ENCODE assay signal across 9 mouse cellular contexts in the genomic region with DNA sequence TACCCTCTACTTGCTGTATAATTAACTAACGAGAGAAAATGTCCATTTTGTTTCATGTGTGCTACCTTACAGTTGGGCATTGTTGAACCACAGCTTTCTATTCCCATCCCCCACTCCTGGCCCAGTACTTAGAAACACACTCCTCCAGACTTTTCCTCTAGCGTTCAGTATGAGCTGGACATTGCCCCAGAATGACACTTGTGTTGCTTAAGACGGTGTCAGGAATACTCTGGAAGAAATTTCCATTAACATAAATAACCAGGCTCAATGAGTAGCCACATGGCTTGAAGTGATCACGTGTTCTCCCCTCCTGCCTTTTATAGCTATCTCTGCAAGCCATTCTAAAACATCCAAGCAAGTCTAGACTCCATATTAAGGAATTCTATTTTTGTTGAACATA. TPM values are rescaled to one million over a fixed set of nuclear protein-coding genes. Genes with fewer than 3 reads are reported as not detected.
DNase-seq lines count a peak whose midpoint lies in the region; ATAC-seq lines count a peak whose summit lies in the region.
"Had no signal": no experiment of that assay in that cellular context is flagged by ENCODE, and none has a peak within 500 bp of the region (broad histone marks: within the 10 kb centered on the region; RNA-seq: fewer than 3 reads in every experiment).

No protein-coding gene starts in this region.

- H3K4me2 ChIP-seq in heart, embryonic 13.5 days: no peak overlapping the region
- no peak overlapping the region for H3K4me2 ChIP-seq in forebrain, embryonic 12.5 days
- H3K4me2 ChIP-seq in limb, embryonic 13.5 days (replicated peaks): peak overlapping the region; percentile 35; the same call in 1 of the 2 replicates
- H3K4me2 ChIP-seq: hindbrain, embryonic 15.5 days had no signal

- DNase-seq in heart, adult 8-10 months (ENCODE audit: low spot score): no peak
- peak; percentile 65 for DNase-seq in 3T3-L1 (ENCODE audit: low read depth, low spot score)
- DNase-seq in frontal cortex, postnatal 36 days (ENCODE audit: low spot score in 2 of 2): no peak
- no peak for DNase-seq in layer of hippocampus, adult 11-12 months (ENCODE audit: low spot score)

- H3K27ac ChIP-seq in heart, embryonic 13.5 days (replicated peaks): peak overlapping the region; percentile 29; the same call in 1 of the 2 replicates
- H3K27ac ChIP-seq in forebrain, embryonic 12.5 days: peak overlapping the region; percentile 9; the same call in 1 of the 2 replicates
- H3K27ac ChIP-seq in limb, embryonic 13.5 days: no peak overlapping the region; the same call in 1 of the 2 replicates
- H3K27ac ChIP-seq: hindbrain, embryonic 15.5 days had no signal

- H3K9me3 ChIP-seq in heart, embryonic 13.5 days: no peaks in the 10 kb centered on the region
- H3K9me3 ChIP-seq in forebrain, embryonic 12.5 days: no peaks in the 10 kb centered on the region
- no peaks in the 10 kb centered on the region for H3K9me3 ChIP-seq in limb, embryonic 13.5 days
- H3K9me3 ChIP-seq: hindbrain, embryonic 15.5 days had no signal

- 50% methylated on average over 4 of the region's 4 CpGs for WGBS in heart, embryonic 13.5 days
- 33% methylated on average over 4 of the region's 4 CpGs for WGBS in forebrain, embryonic 12.5 days
- WGBS in limb, embryonic 13.5 days: 40% methylated on average over 4 of the region's 4 CpGs

- H3K9ac ChIP-seq in heart, embryonic 13.5 days: no peak overlapping the region
- H3K9ac ChIP-seq in forebrain, embryonic 12.5 days: no peak overlapping the region
- H3K9ac ChIP-seq in limb, embryonic 13.5 days: no peak overlapping the region
- H3K9ac ChIP-seq: hindbrain, embryonic 15.5 days had no signal

- no peaks in the 10 kb centered on the region for H3K36me3 ChIP-seq in heart, embryonic 13.5 days
- H3K36me3 ChIP-seq in forebrain, embryonic 12.5 days (replicated peaks): no peaks in the 10 kb centered on the region
- no peaks in the 10 kb centered on the region for H3K36me3 ChIP-seq in limb, embryonic 13.5 days
- H3K36me3 ChIP-seq: hindbrain, embryonic 15.5 days had no signal

- H3K4me3 ChIP-seq in heart, embryonic 13.5 days: no peak overlapping the region
- H3K4me3 ChIP-seq in forebrain, embryonic 12.5 days (replicated peaks): no peak overlapping the region
- no peak overlapping the region for H3K4me3 ChIP-seq in limb, embryonic 13.5 days
- H3K4me3 ChIP-seq: hindbrain, embryonic 15.5 days had no signal

- peaks cover 30% of the 10 kb centered on the region for H3K4me1 ChIP-seq in heart, embryonic 13.5 days
- peaks cover 12% of the 10 kb centered on the region; the same call in 1 of the 2 replicates for H3K4me1 ChIP-seq in forebrain, embryonic 12.5 days
- peaks cover 27% of the 10 kb centered on the region for H3K4me1 ChIP-seq in limb, embryonic 13.5 days

- no peaks in the 10 kb centered on the region for H3K27me3 ChIP-seq in heart, embryonic 13.5 days (replicated peaks)
- no peaks in the 10 kb centered on the region for H3K27me3 ChIP-seq in forebrain, embryonic 12.5 days
- H3K27me3 ChIP-seq in limb, embryonic 13.5 days: no peaks in the 10 kb centered on the region
- H3K27me3 ChIP-seq: hindbrain, embryonic 15.5 days had no signal

- no peak for ATAC-seq in heart, embryonic 13.5 days (ENCODE audit: extremely low read depth, insufficient number of reproducible peaks, low FRiP score, low TSS enrichment)
- peak; percentile 65 for ATAC-seq in forebrain, embryonic 12.5 days (ENCODE audit: low FRiP score)
- ATAC-seq in limb, embryonic 13.5 days (ENCODE audit: low FRiP score, low read depth): no peak
- ATAC-seq in megakaryocyte progenitor cell, adult 5-6 weeks (replicated peaks; ENCODE audit: poor library complexity): no peak

RNA-seq across cellular contexts. Expression of a gene that starts 26.1 kb away (rescaled TPM):
- polyA plus RNA-seq in heart, embryonic 13.5 days (2015; fragmentation: Nextera tagmentation; extraction: Ambion mirVana): 0.60 and 0.76 TPM in 2 replicates
- total RNA-seq in heart, adult 8-10 months (2022): 1 to 10 TPM; 1.6 to 4.1 (median 2.5) TPM
- polyA plus RNA-seq in forebrain, embryonic 12.5 days (2016; fragmentation: Nextera tagmentation; extraction: Ambion mirVana): 0.83 and 1.1 TPM in 2 replicates
- polyA plus RNA-seq in limb, embryonic 13.5 days (2015; fragmentation: Nextera tagmentation; extraction: Ambion mirVana): 11.1 and 13.2 TPM in 2 replicates
- total RNA-seq in megakaryocyte progenitor cell, adult 5-6 weeks (2015): not detected in 2 replicates
- not detected in 2 replicates for total RNA-seq in megakaryocyte progenitor cell, adult 5-6 weeks (2017)
